Mouse (Mus musculus): ENCODE results near the gene Rras. TPM values are rescaled to one million over a fixed set of nuclear protein-coding genes. Genes with fewer than 3 reads are reported as not detected.

Gene Rras
- 10 to 100 TPM; 21.5 to 34.7 TPM for polyA plus RNA-seq (2017; shearing (Covaris generic))

DNA sequence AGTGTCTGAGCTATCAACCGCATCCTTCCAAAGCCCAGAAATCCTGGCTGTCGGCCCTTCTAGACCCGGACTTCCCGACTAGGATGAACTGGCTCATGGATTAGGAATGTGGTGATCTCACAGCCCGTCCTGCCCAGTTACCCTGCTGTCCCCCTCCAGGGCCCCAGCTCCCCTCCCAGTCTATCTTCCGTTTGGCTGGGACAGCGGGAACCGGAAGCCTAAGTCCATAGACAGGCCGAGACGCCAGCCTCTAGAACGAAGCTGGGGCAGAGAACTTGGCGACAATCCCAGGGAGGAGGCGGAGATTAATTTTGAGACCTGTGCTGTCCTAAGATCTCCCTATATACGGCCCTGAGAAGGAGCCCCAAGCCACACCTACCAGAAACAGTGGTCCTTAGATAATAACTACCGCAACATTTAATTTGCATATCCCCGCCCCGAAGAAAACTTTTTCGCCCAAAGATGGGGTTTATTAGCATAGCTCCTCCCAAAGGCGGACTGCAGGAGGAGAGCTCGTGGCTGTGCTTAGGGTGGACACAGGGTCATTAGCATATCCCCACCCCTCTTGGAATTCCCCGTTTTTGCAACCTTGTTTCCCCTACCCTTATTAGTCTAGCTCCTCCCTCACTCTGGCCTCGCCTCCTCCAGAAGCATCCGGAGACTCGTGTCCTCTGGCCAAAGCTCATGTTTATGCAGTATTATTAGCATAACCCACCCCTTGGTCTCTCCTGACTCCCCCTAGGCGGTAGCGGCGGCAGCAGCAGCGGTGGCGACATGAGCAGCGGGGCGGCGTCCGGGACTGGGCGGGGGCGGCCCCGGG is at the start of gene Rras:
Gene Rras (plus strand): TSS at position 720 of the 820 bp plus-strand sequence.

DNA sequence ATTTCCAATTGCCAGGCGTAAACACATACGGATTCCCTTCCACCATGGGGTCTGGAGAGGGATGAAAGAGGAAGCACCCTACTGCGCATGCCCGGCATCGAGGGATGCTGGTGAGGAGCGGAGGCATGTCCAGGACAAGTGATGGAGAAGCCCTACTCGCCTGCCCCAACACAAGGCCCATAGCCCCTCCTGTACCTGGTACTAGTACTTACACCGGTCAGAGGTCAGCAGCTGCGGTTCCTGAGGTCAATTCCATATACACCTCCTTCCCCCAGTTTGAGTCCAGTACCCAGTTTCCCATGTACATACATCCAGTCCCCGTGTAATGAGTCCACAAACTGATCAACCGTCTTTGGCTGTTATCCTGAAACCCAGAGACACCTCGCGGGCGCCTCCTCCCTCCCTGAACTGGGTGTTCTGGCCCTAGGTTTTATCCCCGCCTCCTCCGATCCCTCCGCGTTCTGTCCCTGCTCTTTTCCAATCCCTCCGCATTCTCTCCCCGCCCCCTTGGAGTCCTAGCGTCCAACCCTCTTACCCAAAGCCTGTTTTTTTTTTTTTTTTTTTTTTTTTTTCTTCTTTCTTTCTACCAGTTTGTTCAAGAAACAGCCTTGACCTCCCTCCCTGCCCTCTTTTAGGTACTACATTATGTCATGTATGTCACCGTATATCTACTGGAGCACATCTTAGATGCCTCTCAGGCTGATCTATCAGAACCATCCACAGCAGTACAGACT is 43.2 kb upstream of the Rras start, which contains the start of gene Cpt1c:
Gene Cpt1c (minus strand): TSS at position 469 of the 734 bp plus-strand sequence.

DNA sequence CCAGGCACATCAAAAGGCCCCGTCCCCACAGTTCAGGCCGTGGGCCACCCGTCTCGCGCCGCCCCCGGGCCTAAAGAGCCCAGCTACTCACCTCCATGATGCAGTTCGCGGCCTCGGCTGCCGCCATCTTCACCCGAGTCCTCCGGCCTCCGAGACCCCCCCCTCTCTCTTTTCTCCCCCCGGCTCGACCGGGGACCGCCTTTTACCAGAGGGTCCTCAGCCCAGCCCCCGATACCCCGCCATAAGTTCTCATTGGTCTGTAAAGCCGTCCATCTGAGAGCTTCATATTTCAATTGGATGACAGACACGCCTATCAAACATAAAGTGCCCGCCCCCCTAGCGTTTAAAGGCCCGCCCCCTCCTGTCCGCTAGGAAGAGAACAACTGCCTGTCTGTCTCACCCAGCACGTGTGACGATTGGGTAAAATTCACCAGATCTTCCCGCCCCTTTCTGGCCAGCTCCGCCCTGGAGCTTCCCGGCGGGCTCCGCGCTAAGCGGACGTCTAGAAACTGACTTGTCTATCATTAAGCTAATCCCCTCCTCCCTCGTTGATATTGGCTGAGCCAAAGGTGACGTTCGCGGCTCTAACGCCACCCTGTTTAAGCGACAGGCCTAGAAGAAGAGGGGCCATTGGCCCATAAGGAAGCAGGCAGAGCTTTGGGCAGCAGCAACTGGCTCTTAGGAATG is 31.4 kb upstream of the Rras start, which contains the start of gene Prmt1:
Gene Prmt1 (minus strand): TSS at position 377 of the 687 bp plus-strand sequence.

DNA sequence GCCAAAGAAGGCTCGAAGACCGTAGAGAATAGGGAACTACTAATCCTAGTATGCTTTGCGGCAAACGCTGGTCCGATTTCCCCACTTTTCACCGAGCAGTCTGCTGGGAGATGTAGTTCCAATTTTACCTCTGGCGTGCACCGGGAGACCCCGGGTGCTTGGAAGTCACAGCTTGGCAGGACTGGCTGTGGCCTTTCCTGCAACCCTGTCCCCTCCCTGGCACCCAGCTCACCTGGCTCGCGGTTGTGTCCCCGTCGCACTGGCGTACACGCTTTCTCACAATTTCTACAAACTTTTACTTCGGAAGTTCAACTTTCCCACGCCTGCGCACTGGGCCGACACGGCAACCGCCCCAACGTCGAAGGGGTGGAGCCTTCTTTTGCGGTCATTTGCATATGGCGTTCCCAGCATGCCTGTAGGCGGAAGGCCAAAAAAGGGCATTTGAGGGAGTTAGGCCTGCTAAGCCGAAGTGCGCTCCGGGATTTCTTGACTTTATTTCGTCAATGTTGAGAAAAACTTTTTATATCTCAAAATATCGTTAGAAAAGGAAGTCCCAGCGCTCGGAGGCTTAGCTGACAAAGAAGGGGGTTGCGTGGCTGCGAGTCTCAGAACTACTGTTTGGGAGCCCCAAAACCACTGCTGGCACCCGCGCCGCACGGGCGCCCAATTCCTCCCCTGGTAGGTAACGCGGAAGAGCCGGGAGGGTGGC is 20.4 kb upstream of the Rras start, which contains the start of gene Irf3:
Gene Irf3 (plus strand): TSS at position 418 of the 709 bp plus-strand sequence.

DNA sequence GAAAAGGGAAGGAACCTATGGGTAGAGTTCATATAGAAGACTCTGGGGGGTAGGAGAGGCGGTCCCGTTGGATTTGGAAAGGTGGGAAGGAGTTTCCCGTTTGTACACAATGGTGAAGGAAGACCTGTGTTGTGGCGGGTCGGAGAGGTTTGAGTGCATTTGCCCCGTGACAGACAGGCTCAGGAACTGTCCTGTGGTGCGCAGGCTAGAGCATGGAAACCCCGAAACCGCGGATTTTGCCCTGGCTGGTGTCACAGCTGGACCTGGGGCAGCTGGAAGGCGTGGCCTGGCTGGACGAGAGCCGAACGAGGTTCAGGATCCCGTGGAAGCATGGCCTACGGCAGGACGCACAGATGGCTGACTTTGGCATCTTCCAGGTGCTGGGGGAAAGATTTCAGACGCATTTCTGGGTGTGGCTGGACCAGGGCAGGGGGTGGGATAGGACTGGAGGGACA is 19.2 kb upstream of the Rras start, which contains the start of gene Bcl2l12:
Gene Bcl2l12 (minus strand): TSS at position 212 of the 455 bp plus-strand sequence.

DNA sequence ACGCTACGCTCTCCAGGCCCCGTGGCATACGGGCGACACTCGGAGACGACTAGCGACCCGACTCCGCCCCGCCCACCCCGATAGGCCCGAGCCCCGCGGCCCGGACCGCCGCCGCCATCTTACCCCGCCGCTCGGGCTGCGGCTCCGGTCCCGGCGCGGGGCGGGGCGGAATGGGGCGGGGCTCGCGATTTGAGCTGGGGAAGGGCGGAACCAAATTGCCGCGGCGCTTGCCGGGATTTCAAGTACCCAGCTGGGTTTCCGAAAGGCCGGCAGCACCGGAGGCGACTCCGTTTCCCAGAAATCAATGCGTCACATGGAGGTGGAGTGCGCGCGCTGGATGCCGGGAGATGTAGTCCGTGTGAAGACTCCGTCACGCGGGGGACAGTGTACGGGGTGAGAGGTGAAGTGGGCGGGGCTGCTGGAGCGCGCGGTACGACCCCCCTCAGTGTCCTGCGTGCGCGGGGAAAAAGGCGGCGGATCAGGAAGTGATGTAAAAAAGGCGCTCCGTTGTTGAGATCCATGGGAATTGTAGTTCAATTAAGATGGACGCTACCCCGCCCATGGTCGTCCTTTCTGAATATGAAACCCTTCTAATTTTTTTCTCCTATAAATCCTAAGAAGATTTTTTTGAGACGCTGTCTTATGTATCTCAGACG is 1.7 kb upstream of the Rras start, which contains the start of gene Scaf1:
Gene Scaf1 (minus strand): TSS at position 407 of the 656 bp plus-strand sequence.

DNA sequence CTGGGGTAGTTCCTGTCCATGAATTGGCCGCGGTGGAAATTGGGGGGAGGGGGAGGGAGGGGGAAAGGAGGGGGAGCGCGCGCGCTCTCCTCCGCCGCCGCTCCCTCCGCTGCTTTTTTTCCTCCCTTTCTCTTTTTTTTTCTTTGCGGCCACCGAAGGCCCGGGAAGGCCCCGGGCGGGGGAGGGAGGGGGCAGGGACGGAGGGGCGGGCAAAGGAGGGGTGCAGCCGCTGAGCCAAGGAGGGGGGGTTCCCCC is 35.0 kb downstream of the Rras start, which contains the start of gene Prr12:
Gene Prr12 (minus strand): TSS at position 20 of the 255 bp plus-strand sequence.

DNA sequence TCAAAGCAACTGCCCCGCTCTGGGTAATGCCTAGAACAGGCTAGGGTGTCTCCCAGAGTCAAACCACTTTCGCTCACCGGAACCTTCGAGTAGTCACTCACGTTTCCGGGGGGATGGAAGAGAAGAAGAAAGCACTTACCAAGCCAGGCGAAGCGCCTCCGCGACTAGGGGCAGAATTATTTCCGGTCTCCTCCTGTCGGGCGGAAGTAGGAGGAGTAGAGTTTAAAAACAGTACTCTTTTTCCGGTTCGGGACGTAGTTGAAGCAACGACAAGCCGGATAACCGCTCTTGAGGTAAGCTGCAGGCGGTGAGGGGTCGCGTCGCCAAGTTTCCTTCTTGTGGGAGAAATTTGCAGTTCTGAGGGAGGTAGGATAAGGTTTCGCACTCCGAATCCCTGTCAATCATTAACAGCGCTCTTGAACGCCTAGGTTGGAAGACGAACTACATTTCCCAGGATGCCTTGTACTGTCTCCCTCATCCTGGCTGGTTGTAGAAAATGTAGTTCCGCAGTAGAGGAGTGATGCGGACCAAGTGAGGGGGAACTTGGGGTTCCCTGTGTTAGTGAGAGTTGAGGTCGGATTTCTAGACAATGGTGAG is 44.6 kb downstream of the Rras start, which contains the start of the genes Nosip and Prrg2:
Gene Nosip (plus strand): TSS at position 191 of the 597 bp plus-strand sequence.
Gene Prrg2 (minus strand): TSS at position 439 of the 597 bp plus-strand sequence.

Other genes starting within 250 kb of the Rras start
- gene Nup62, start 201.9 kb upstream of the Rras start, polyA plus RNA-seq (2017; shearing (Covaris generic)), result 10 to 100 TPM; 43.6 to 48.6 TPM
- 1 to 10 TPM; 1.6 to 5.2 TPM for gene Il4i1, start 201.6 kb upstream of the Rras start, polyA plus RNA-seq (2017; shearing (Covaris generic))
- gene Atf5, start 201.3 kb upstream of the Rras start, polyA plus RNA-seq (2017; shearing (Covaris generic)), result under 1 TPM; 0.32 to 0.52 TPM
- 10 to 100 TPM; 18.0 to 26.0 TPM for gene Akt1s1, start 169.0 kb upstream of the Rras start, polyA plus RNA-seq (2017; shearing (Covaris generic))
- gene Tbc1d17, start 168.9 kb upstream of the Rras start, polyA plus RNA-seq (2017; shearing (Covaris generic)), result 10 to 100 TPM; 59.0 to 77.7 TPM
- 10 to 100 TPM; 68.0 to 97.8 TPM for gene Pnkp, start 160.8 kb upstream of the Rras start, polyA plus RNA-seq (2017; shearing (Covaris generic))
- gene Ptov1, start 148.2 kb upstream of the Rras start, polyA plus RNA-seq (2017; shearing (Covaris generic)), result 10 to 100 TPM; 19.1 to 21.8 TPM
- gene Med25, start 125.2 kb upstream of the Rras start, polyA plus RNA-seq (2017; shearing (Covaris generic)), result 10 to 100 TPM; 53.6 TPM
- 10 to 100 TPM; 28.0 to 39.1 TPM for gene Fuz, start 121.9 kb upstream of the Rras start, polyA plus RNA-seq (2017; shearing (Covaris generic))
- gene Ap2a1, start 88.5 kb upstream of the Rras start, polyA plus RNA-seq (2017; shearing (Covaris generic)), result 10 to 100 TPM; 49.1 to 61.7 TPM
- under 1 TPM; 0.14 to 0.18 TPM for gene Tsks, start 74.8 kb upstream of the Rras start, polyA plus RNA-seq (2017; shearing (Covaris generic))
- gene Cpt1c, start 43.1 kb upstream of the Rras start, polyA plus RNA-seq (2017; shearing (Covaris generic)), result under 1 TPM; 0.28 to 0.44 TPM
- gene Prmt1, start 31.4 kb upstream of the Rras start, polyA plus RNA-seq (2017; shearing (Covaris generic)), result 100 to 1,000 TPM; 138 to 219 TPM
- 100 to 1,000 TPM; 173 to 194 TPM for gene Irf3, start 20.3 kb upstream of the Rras start, polyA plus RNA-seq (2017; shearing (Covaris generic))
- gene Bcl2l12, start 19.2 kb upstream of the Rras start, polyA plus RNA-seq (2017; shearing (Covaris generic)), result 10 to 100 TPM; 24.3 to 26.9 TPM
- 10 to 100 TPM; 30.1 to 38.3 TPM for gene Scaf1, start 1.6 kb upstream of the Rras start, polyA plus RNA-seq (2017; shearing (Covaris generic))
- 1 to 10 TPM; 3.3 to 6.1 TPM for gene Prr12, start 34.9 kb downstream of the Rras start, polyA plus RNA-seq (2017; shearing (Covaris generic))
- gene Nosip, start 44.5 kb downstream of the Rras start, polyA plus RNA-seq (2017; shearing (Covaris generic)), result 100 to 1,000 TPM; 130 to 137 TPM
- 1 to 10 TPM; 1.9 to 2.7 TPM for gene Prrg2, start 44.7 kb downstream of the Rras start, polyA plus RNA-seq (2017; shearing (Covaris generic))
- gene Rcn3, start 74.3 kb downstream of the Rras start, polyA plus RNA-seq (2017; shearing (Covaris generic)), result 10 to 100 TPM in 1 of 2 experiments, 1 to 10 TPM in 1; 5.2 to 16.8 TPM
- 10 to 100 TPM in 1 of 2 experiments, 1 to 10 TPM in 1; 1.6 to 18.5 TPM for gene Fcgrt, start 85.9 kb downstream of the Rras start, polyA plus RNA-seq (2017; shearing (Covaris generic))
- 1,000 to 10,000 TPM; 2,309 to 3,648 TPM for gene Rps11, start 106.5 kb downstream of the Rras start, polyA plus RNA-seq (2017; shearing (Covaris generic))
- gene Rpl13a, start 110.8 kb downstream of the Rras start, polyA plus RNA-seq (2017; shearing (Covaris generic)), result 1,000 to 10,000 TPM; 2,307 to 3,859 TPM
- not detected for gene Gm45713, start 118.3 kb downstream of the Rras start, polyA plus RNA-seq (2017; shearing (Covaris generic))
- gene Flt3l, start 118.5 kb downstream of the Rras start, polyA plus RNA-seq (2017; shearing (Covaris generic)), result 100 to 1,000 TPM; 263 to 410 TPM
- gene Pih1d1, start 136.3 kb downstream of the Rras start, polyA plus RNA-seq (2017; shearing (Covaris generic)), result 10 to 100 TPM; 57.0 to 66.8 TPM
- 10 to 100 TPM; 41.4 to 60.4 TPM for gene Aldh16a1, start 136.6 kb downstream of the Rras start, polyA plus RNA-seq (2017; shearing (Covaris generic))
- under 1 TPM; 0.45 to 0.72 TPM for gene Slc17a7, start 146.0 kb downstream of the Rras start, polyA plus RNA-seq (2017; shearing (Covaris generic))
- gene Gfy, start 161.6 kb downstream of the Rras start, polyA plus RNA-seq (2017; shearing (Covaris generic)), result not detected
- gene Pth2, start 163.0 kb downstream of the Rras start, polyA plus RNA-seq (2017; shearing (Covaris generic)), result not detected
- under 1 TPM; 0.07 to 0.10 TPM for gene Ccdc155, start 186.9 kb downstream of the Rras start, polyA plus RNA-seq (2017; shearing (Covaris generic))
- gene Dkkl1, start 194.2 kb downstream of the Rras start, polyA plus RNA-seq (2017; shearing (Covaris generic)), result 10 to 100 TPM in 1 of 2 experiments, 1 to 10 TPM in 1; 9.8 to 26.8 TPM
- 1 to 10 TPM; 2.6 to 4.0 TPM for gene Tead2, start 197.8 kb downstream of the Rras start, polyA plus RNA-seq (2017; shearing (Covaris generic))
- 100 to 1,000 TPM; 461 to 714 TPM for gene Cd37, start 221.2 kb downstream of the Rras start, polyA plus RNA-seq (2017; shearing (Covaris generic))
- gene Slc6a16, start 223.1 kb downstream of the Rras start, polyA plus RNA-seq (2017; shearing (Covaris generic)), result under 1 TPM in 1 of 2 experiments, not detected in 1; 0.20 TPM

Measured in activated CD4-positive, CD25-positive, alpha-beta regulatory T cell (primary cell).